Mouse (Mus musculus): ENCODE results near the gene Rai1. TPM values are rescaled to one million over a fixed set of nuclear protein-coding genes. Genes with fewer than 3 reads are reported as not detected.

Rai1 gene
- polyA plus RNA-seq, 1 experiment from 2014 or later = 31.9 TPM

GRCm38 (mm10) chr11:60175371-60176181 lies 70.8 kb downstream of the Rai1 start:
- under 1% methylated on average over 66 of the region's 66 CpGs for WGBS
- peak overlapping the region; percentile 92 for H3K4me2 ChIP-seq (replicated peaks)

DNA sequence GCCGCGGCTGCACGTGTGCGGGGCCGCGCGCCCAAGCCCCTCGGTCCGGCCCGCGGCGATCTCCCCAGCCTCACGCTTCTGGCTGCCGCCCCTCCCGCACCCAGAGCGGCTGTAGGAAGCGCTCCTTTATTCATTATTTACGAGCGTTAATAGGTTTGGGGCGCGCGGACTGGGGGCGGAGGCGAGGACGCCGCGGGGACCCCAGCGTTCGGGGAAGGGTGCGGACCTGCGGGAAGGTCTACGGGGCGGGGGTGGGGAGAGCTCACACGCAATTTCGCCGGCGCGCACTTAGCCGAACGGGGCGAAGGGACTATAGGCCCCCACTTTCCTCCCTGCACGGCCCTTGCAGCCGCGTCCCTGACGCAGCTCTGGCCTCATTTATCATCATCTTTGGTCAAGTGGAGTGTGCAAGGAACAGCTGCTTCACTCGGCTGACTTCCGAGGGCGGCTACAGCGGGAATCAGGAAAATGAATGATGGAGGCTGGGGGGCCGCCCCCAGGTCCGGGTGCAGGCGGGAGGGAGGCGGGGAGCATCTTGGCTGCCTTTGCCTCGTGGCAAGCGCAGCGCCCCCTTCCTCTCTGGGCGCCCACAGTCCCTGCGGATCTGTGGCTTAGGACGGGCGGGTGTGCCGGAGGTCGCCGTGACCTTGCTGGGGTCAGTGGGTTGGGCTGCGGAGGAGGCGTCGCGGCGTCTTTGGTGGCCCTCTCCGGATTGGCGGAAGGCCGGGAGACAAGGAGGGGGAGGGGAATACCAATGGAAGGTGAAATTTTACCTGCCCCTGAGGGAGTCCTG lies 71.6 kb downstream of the Rai1 start:
- H3K9me3 ChIP-seq = no peaks in the 10 kb centered on the region
- peaks cover 84% of the 10 kb centered on the region for H3K4me1 ChIP-seq
- peak overlapping the region; percentile 73 for H3K4me3 ChIP-seq
- ATAC-seq (replicated peaks) = peak; percentile 31
- peak overlapping the region; percentile 78 for H3K9ac ChIP-seq (replicated peaks)
- peak overlapping the region; percentile 92 for H3K4me2 ChIP-seq (replicated peaks)
- H3K36me3 ChIP-seq = no peaks in the 10 kb centered on the region
- under 1% methylated on average over 69 of the region's 71 CpGs for WGBS
- no peaks in the 10 kb centered on the region for H3K27me3 ChIP-seq
- peak overlapping the region; percentile 100 for H3K27ac ChIP-seq (replicated peaks)

More at GRCm38 (mm10) chr11:60175371-60176181, 70.8 kb downstream of the Rai1 start:
- peak overlapping the region; percentile 78 for H3K9ac ChIP-seq (replicated peaks)
- no peaks in the 10 kb centered on the region for H3K27me3 ChIP-seq
- peak; percentile 46 for ATAC-seq (replicated peaks)
- peak overlapping the region; percentile 100 for H3K27ac ChIP-seq (replicated peaks)
- H3K4me1 ChIP-seq = peaks cover 76% of the 10 kb centered on the region
- H3K9me3 ChIP-seq = no peaks in the 10 kb centered on the region
- no peaks in the 10 kb centered on the region for H3K36me3 ChIP-seq
- H3K4me3 ChIP-seq = peak overlapping the region; percentile 73

DNA sequence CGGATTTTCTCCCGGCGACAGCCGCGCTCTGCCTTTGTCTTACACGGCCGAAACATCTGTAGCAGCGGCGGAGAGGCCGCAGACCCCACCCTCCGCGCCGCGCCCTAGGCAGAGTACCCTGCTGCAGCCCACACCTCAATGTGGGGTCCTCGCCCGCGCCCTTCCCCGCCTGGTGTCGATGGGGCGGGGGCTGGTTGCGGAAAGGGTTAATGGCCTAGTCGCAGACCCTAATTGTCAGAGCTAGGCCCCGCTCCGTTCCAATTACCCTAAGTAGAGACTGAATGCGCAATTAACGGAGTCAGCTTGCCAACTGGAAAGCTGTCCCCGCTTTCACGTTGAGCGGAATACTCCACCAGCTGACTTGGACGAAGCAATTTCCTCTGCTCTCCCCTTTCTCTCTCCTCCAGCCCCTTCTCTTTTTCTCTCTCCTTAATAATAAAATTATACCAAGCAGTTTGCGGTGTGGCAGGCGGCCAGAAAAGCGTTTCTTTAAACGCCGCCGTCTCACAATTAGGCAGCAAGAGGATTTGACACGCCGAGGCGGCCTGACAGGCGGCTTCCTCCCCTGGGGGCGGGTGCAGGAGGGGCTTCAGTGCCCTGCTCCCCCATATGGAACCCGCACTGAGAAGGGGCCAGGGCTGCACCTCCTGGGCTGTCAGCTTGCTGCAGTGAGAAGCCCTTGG lies 72.3 kb downstream of the Rai1 start:
- H3K4me2 ChIP-seq (replicated peaks) = peak overlapping the region; percentile 92
- peak overlapping the region; percentile 78 for H3K9ac ChIP-seq (replicated peaks)
- H3K27ac ChIP-seq (replicated peaks) = peak overlapping the region; percentile 100
- WGBS = under 1% methylated on average over 42 of the region's 42 CpGs
- no peaks in the 10 kb centered on the region for H3K36me3 ChIP-seq
- peak overlapping the region; percentile 73 for H3K4me3 ChIP-seq
- no peaks in the 10 kb centered on the region for H3K27me3 ChIP-seq
- peaks cover 87% of the 10 kb centered on the region for H3K4me1 ChIP-seq
- peak; percentile 82 for ATAC-seq (replicated peaks)
- no peaks in the 10 kb centered on the region for H3K9me3 ChIP-seq

DNA sequence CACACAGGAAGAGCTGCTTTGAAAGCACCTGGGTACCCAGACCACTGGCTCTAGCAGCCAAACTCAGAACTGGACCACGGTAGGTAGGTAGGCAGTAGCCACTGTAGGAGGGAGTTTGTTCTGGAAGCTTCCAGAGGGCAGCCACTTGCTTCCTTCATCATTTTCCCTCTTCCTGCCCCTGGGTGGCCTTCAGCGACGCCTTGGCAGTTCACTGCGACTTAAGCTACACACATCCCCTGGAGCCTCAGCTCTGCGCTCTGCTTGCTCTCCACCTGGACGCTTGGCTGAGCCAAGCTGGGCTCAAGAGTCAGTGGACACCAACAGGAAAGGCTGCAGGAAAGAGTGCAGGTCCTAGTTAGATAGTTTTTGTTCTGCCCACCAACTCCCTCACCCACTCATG lies 73.2 kb downstream of the Rai1 start:
- peak overlapping the region; percentile 73 for H3K4me3 ChIP-seq
- no peaks in the 10 kb centered on the region for H3K9me3 ChIP-seq
- H3K4me2 ChIP-seq (replicated peaks) = peak overlapping the region; percentile 92
- 41% methylated on average over 6 of the region's 6 CpGs for WGBS
- H3K27me3 ChIP-seq = no peaks in the 10 kb centered on the region
- H3K27ac ChIP-seq (replicated peaks) = peak overlapping the region; percentile 100
- ATAC-seq (replicated peaks) = no peak
- peak overlapping the region; percentile 78 for H3K9ac ChIP-seq (replicated peaks)
- peaks cover 87% of the 10 kb centered on the region for H3K4me1 ChIP-seq
- no peaks in the 10 kb centered on the region for H3K36me3 ChIP-seq

DNA sequence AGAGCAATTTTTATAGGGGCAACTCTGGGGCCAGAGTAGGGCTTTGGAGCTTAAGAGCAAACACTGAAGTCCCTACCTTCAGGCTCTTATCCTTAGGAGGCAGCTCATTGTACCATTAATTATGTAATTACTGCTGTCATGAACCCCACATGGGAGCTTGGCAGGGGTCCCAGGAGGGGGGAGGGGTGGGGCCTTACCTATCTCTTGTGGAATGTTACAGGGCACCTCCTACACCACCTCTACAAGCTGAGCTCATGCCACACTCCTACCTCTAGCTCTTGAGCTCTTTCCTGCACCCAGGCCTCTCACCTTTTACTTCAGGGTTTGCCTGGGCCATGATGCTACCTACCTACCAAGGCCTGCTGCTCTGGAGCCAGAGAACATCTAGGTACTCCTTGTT lies 73.7 kb downstream of the Rai1 start:
- ATAC-seq (replicated peaks) = no peak
- Histone ChIP-seq H3K4me3 (no peak overlapping the region), H3K27ac (replicated peaks) (peak overlapping the region; percentile 100), H3K9ac (replicated peaks) (0 out of 2 replicates have a peak overlapping the region, but pooled peaks have one; percentile 78), H3K4me2 (replicated peaks) (peak overlapping the region; percentile 92), H3K36me3 (no peaks in the 10 kb centered on the region), H3K27me3 (no peaks in the 10 kb centered on the region), H3K9me3 (no peaks in the 10 kb centered on the region), H3K4me1 (peaks cover 89% of the 10 kb centered on the region)

GRCm38 (mm10) chr11:60182116-60182670 lies 77.4 kb downstream of the Rai1 start:
- Histone ChIP-seq H3K4me2 (replicated peaks) (0 out of 2 replicates have a peak overlapping the region, but pooled peaks have one; percentile 2), H3K27ac (replicated peaks) (peak overlapping the region; percentile 83), H3K9me3 (no peaks in the 10 kb centered on the region), H3K9ac (replicated peaks) (peak overlapping the region; percentile 2; the same call in 1 of the 2 replicates), H3K4me1 (peaks cover 98% of the 10 kb centered on the region), H3K27me3 (no peaks in the 10 kb centered on the region), H3K36me3 (peaks cover 13% of the 10 kb centered on the region), H3K4me3 (no peak overlapping the region)
- WGBS = 71% methylated on average over 12 of the region's 12 CpGs
- ATAC-seq (replicated peaks) = no peak

DNA sequence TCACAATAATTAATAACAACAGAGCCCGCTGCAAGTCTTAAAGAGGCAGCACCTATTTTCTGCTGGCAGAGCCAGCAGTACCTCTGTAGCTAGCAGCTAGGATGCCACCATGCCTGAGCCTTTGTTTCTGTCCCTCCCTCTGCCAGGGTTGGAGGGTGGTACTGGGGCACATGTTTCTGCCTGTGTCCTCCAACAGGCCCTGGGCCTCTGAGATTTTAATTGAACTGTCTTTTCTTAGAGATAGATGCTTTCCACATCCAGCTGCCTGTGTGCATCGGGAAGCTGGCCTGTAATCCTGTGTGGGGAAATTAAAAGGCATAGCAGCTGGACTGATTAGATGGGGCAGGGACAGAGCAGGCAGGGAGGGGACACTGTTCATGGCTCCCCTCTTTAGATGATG lies 77.9 kb downstream of the Rai1 start:
- H3K9me3 ChIP-seq = no peaks in the 10 kb centered on the region
- peak overlapping the region; percentile 83 for H3K27ac ChIP-seq (replicated peaks)
- H3K36me3 ChIP-seq = peaks cover 17% of the 10 kb centered on the region
- no peak for ATAC-seq (replicated peaks)
- peaks cover 93% of the 10 kb centered on the region for H3K4me1 ChIP-seq
- H3K4me3 ChIP-seq = no peak overlapping the region
- H3K9ac ChIP-seq (replicated peaks) = peak overlapping the region; percentile 2; the same call in 1 of the 2 replicates
- no peak overlapping the region for H3K4me2 ChIP-seq (replicated peaks)
- 24% methylated on average over 2 of the region's 2 CpGs for WGBS
- H3K27me3 ChIP-seq = no peaks in the 10 kb centered on the region

DNA sequence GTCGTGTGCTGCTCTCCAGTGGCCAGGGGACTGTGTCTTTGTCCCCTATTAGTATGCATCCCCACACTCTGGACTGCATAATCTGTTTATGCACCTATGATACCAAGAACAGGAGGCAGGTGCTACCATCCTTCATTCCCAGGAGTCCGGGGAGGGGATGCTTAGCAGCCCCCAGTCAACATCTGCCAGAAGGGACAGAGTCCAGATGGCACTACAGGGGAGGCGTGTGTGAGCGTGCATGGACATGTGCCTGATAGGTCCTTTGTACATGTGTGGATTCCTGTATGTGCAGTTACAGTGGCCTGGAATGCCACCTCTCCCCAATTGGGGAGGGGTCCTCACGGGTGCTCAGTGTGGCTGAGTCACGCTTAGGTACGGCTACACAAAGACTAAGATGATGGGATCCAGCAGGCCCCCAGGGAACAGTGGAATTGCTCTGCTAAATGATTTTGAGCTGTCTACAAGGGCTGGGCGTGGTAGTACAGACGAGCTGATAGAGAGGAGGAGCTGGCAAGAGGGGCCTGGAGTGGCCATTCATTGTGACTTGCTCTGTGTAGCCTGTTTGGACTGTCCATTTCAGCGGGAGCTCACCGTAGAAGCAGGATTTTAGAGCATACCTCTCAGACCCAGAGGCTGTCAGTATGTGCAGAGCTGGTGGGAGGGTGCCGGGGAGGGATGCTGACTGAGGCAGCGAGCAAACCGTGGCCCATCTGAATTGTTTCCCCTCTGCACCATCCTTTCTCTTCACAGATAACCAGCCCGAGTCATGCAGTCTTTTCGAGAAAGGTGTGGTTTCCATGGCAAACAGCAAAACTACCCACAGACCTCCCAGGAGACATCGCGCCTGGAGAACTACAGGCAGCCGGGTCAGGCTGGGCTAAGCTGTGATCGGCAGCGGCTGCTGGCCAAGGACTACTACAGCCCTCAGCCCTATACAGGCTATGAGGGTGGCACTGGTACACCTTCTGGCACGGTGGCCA lies 79.8 kb downstream of the Rai1 start:
- WGBS = 36% methylated on average over 22 of the region's 22 CpGs
- H3K4me3 ChIP-seq = no peak overlapping the region
- peaks cover 36% of the 10 kb centered on the region for H3K36me3 ChIP-seq
- H3K27me3 ChIP-seq = no peaks in the 10 kb centered on the region
- 0 out of 2 replicates have a peak, but pooled peaks have one; percentile 6 for ATAC-seq (replicated peaks)
- no peak overlapping the region for H3K4me2 ChIP-seq (replicated peaks)
- peaks cover 74% of the 10 kb centered on the region for H3K4me1 ChIP-seq
- H3K27ac ChIP-seq (replicated peaks) = peak overlapping the region; percentile 83
- H3K9me3 ChIP-seq = no peaks in the 10 kb centered on the region
- H3K9ac ChIP-seq (replicated peaks) = peak overlapping the region; percentile 37

DNA sequence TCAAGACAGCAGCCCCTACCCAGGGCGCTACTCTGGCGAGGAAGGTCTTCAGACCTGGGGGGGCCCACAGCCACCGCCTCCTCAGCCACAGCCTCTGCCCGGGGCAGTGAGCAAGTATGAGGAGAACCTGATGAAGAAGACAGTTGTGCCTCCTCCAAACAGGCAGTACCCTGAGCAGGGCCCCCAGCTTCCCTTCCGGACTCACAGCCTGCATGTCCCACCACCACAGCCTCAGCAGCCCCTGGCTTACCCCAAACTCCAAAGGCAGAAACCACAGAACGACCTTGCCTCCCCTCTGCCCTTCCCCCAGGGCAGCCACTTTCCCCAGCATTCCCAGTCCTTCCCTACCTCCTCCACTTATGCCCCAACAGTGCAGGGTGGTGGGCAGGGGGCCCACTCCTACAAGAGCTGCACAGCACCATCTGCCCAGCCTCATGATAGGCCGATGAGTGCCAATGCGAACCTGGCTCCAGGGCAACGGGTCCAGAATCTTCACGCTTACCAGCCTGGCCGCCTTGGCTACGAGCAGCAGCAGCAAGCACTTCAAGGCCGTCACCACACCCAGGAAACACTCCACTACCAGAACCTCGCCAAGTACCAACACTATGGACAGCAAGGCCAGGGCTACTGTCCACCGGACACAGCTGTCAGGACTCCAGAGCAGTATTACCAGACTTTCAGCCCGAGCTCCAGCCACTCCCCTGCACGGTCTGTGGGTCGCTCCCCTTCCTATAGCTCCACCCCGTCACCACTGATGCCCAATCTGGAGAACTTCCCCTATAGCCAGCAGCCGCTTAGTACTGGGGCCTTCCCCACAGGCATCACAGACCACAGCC lies 80.8 kb downstream of the Rai1 start:
- peak; percentile 58 for ATAC-seq (replicated peaks)
- WGBS = 66% methylated on average over 20 of the region's 20 CpGs
- no peaks in the 10 kb centered on the region for H3K9me3 ChIP-seq
- H3K9ac ChIP-seq (replicated peaks) = peak overlapping the region; percentile 37; the same call in 1 of the 2 replicates
- H3K36me3 ChIP-seq = peaks cover 46% of the 10 kb centered on the region
- H3K27me3 ChIP-seq = no peaks in the 10 kb centered on the region
- H3K4me1 ChIP-seq = peaks cover 64% of the 10 kb centered on the region
- no peak overlapping the region for H3K4me3 ChIP-seq
- H3K27ac ChIP-seq (replicated peaks) = peak overlapping the region; percentile 83
- H3K4me2 ChIP-seq (replicated peaks) = no peak overlapping the region

GRCm38 (mm10) chr11:60187070-60187469 lies 82.3 kb downstream of the Rai1 start:
- Histone ChIP-seq H3K4me3 (no peak overlapping the region), H3K9me3 (no peaks in the 10 kb centered on the region), H3K27me3 (no peaks in the 10 kb centered on the region), H3K4me2 (replicated peaks) (no peak overlapping the region), H3K27ac (replicated peaks) (no peak overlapping the region), H3K9ac (replicated peaks) (no peak overlapping the region), H3K4me1 (peaks cover 49% of the 10 kb centered on the region), H3K36me3 (peaks cover 51% of the 10 kb centered on the region)
- WGBS = 85% methylated on average over 11 of the region's 11 CpGs
- ATAC-seq (replicated peaks) = no peak

Data from forebrain, embryonic 15.5 days (tissue).